Mouse (Mus musculus) liver, adult 10 weeks (tissue): ENCODE measurements around the gene Setd6. TPM values are rescaled to one million over a fixed set of nuclear protein-coding genes. Genes with fewer than 3 reads are reported as not detected.

Experiments
- polyA plus RNA-seq: library from polyadenylated mRNA; stranded (reverse); fragments of 350-450 nt; fragmentation: Illumina TruSeq; extraction: RNeasy Lipid Tissue Mini Kit (QIAGEN cat#74804); gene quantifications from one replicate; pipeline ENCODE4 v1.2.3, GENCODE M21; 2014; ENCODE audit warnings: low read depth, low replicate concordance

Setd6 gene
- 15.6 TPM for polyA plus RNA-seq

DNA sequence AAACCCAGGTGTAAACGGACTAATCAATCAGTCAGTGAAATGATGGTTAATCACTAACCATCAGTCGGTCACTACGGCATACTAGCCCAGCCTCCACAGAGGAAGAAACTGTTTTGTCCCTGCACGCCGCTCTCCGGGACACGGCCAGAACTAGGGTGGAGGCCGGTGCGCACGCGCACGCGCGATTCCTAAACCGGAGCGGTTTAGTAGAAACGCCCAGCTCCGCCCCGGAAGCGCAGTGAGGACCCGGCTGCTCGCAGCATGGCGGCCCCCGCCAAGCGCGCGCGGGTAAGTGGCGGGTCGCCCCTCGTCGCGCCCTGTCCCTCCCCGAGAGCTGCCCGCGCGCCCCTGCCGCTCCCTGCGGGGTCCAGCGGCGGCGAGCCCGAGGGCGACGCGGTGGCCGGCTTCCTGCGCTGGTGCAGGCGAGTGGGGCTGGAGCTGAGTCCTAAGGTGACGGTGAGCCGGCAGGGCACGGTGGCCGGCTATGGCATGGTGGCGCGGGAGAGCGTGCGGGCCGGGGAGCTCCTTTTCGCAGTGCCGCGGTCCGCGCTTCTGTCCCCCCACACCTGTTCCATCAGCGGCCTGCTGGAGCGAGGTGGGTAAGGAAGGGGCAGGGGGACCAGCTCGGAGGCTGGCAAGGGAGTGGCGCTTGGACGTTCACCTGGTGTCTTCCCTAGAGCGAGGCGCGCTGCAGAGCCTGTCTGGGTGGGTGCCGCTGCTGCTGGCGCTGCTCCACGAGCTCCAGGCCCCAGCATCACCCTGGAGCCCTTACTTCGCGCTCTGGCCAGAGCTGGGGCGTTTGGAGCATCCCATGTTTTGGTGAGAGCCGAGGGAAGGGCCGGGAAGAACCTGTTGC lies at the start of gene Setd6:
TSS of gene Setd6 (plus strand) at position 206 of the 856 bp plus-strand sequence.

DNA sequence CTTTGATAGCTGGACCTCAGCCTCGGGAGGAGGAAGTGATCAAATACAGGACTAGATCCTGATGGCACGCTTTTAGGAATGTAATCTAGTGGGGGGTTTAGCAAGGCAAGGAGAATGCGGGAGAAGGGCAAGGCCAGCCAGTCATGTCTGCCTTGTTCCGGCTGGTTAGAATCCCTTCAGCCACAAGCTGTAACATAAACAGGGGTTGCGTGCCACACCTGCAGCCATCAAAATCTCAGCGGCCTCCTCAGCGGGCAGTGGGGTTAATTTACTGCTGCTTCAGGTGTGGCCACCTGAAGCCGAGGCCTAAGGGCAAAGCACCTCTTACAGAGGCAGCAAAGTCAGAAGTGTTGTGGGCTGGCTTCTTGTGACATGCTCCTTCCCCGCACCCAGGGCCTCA lies 39.0 kb upstream of the Setd6 start, which contains the start of gene Ndrg4:
TSS of gene Ndrg4 (plus strand) at position 350 of the 400 bp plus-strand sequence.

Other genes with a start within 250 kb of the Setd6 start
- 70.5 TPM for gene Csnk2a2, start 225.8 kb upstream of the Setd6 start, polyA plus RNA-seq
- gene Ccdc113, start 181.8 kb upstream of the Setd6 start, polyA plus RNA-seq, result not detected
- not detected for gene Prss54, start 139.5 kb upstream of the Setd6 start, polyA plus RNA-seq
- gene Gins3, start 82.4 kb upstream of the Setd6 start, polyA plus RNA-seq, result 0.74 TPM
- not detected for gene Ndrg4, start 38.9 kb upstream of the Setd6 start, polyA plus RNA-seq
- gene Cnot1, start 91.6 kb downstream of the Setd6 start, polyA plus RNA-seq, result 84.5 TPM
- gene Sap18b, start 109.5 kb downstream of the Setd6 start, polyA plus RNA-seq, result 1.8 TPM
- 3.2 TPM for gene Slc38a7, start 137.7 kb downstream of the Setd6 start, polyA plus RNA-seq
- gene Got2, start 172.7 kb downstream of the Setd6 start, polyA plus RNA-seq, result 125 TPM